In genomic region chr3:112345866-112346265, GRCm38 (mm10) we compare ENCODE assay signal across 13 mouse cellular contexts.
"Had no signal": no experiment of that assay in that cellular context is flagged by ENCODE, and none has a peak within 500 bp of the region (broad histone marks: within the 10 kb centered on the region; RNA-seq: fewer than 3 reads in every experiment).

No protein-coding gene starts in this region.

- DNase-seq: kidney, adult 8-10 months; kidney, postnatal 10 days; left cerebral cortex, postnatal 4 days; lung, adult 18-20 months; right cerebral cortex, postnatal 4 days; spleen, adult 18-20 months; thymus, adult 18-20 months; thymus, postnatal 14 days had no signal

- H3K4me1 ChIP-seq: limb, embryonic 15.5 days; midbrain, embryonic 12.5 days; neural tube, embryonic 15.5 days had no signal

- H3K9ac ChIP-seq: limb, embryonic 15.5 days; liver, embryonic 14.5 days; midbrain, embryonic 12.5 days; neural tube, embryonic 15.5 days had no signal

- H3K27me3 ChIP-seq: limb, embryonic 15.5 days; midbrain, embryonic 12.5 days; neural tube, embryonic 15.5 days had no signal

- H3K9me3 ChIP-seq: limb, embryonic 15.5 days; midbrain, embryonic 12.5 days; neural tube, embryonic 15.5 days had no signal

- H3K4me3 ChIP-seq: limb, embryonic 15.5 days; midbrain, embryonic 12.5 days; myocyte; neural tube, embryonic 15.5 days had no signal

- H3K36me3 ChIP-seq: limb, embryonic 15.5 days; midbrain, embryonic 12.5 days; neural tube, embryonic 15.5 days had no signal

- H3K27ac ChIP-seq: limb, embryonic 15.5 days; liver, embryonic 14.5 days; midbrain, embryonic 12.5 days; neural tube, embryonic 15.5 days had no signal

- H3K4me2 ChIP-seq: limb, embryonic 15.5 days; midbrain, embryonic 12.5 days; neural tube, embryonic 15.5 days had no signal
